Mouse (Mus musculus) stomach, embryonic 16.5 days (tissue): ENCODE results near the gene Cdk6. TPM values are rescaled to one million over a fixed set of nuclear protein-coding genes. Genes with fewer than 3 reads are reported as not detected.

Experiments used
- ATAC-seq: fragments of 200-750 bp; cut with Nextera tagmentation; 2 replicates; pipeline ENCODE4 v1.8.0; 2017; ENCODE audit warnings: moderate number of reproducible peaks, moderate TSS enrichment; ENCODE audit not compliant: insufficient read depth, low FRiP score
- H3K27ac ChIP-seq: fragments of 300-500 bp; sonication (generic); 2 replicates; pipeline ENCODE4 v1.5.1; 2014; ENCODE audit warnings: low read length
- H3K27me3 ChIP-seq: fragments of 300-500 bp; sonication (generic); 2 replicates; pipeline ENCODE4 v1.6.1; 2014; ENCODE audit warnings: low read length, control low read depth, mixed read lengths; ENCODE audit not compliant: control insufficient read depth, insufficient read depth
- H3K36me3 ChIP-seq: fragments of 300-500 bp; sonication (generic); 2 replicates; pipeline ENCODE4 v1.6.1; 2014; ENCODE audit warnings: low read length; ENCODE audit not compliant: control insufficient read depth, insufficient read depth
- H3K4me1 ChIP-seq: fragments of 300-500 bp; sonication (generic); 2 replicates; pipeline ENCODE4 v1.6.1; 2014; ENCODE audit warnings: low read length, control low read depth, mixed read lengths; ENCODE audit not compliant: control insufficient read depth, insufficient read depth
- H3K4me2 ChIP-seq: fragments of 300-500 bp; sonication (generic); 2 replicates; pipeline ENCODE4 v1.6.1; 2014; ENCODE audit warnings: low read depth, low read length, mixed read lengths
- H3K4me3 ChIP-seq: fragments of 300-500 bp; sonication (generic); replicated peaks from 2 replicates; pipeline ENCODE4 v1.5.1; 2014; ENCODE audit warnings: mild to moderate bottlenecking, low read length
- H3K9ac ChIP-seq: fragments of 300-500 bp; sonication (generic); 2 replicates; pipeline ENCODE4 v1.6.1; 2014; ENCODE audit warnings: low read length
- H3K9me3 ChIP-seq: fragments of 300-500 bp; sonication (generic); replicated peaks from 2 replicates; pipeline ENCODE4 v1.6.1; 2016; ENCODE audit warnings: low read length, control low read depth; ENCODE audit not compliant: control insufficient read depth
- WGBS: fragments of 180-500 bp; shearing (Covaris S2); extraction: QIAGEN DNeasy Blood & Tissue Kit; methylation state at CpG from one replicate; pipeline ENCODE4 v1.1.7; 2014; 5-methylcytosine and 5-hydroxymethylcytosine counted together
- polyA plus RNA-seq: library from polyadenylated mRNA; unstranded; fragments of >200 nt; fragmentation: Nextera tagmentation; extraction: Ambion mirVana; gene quantifications from 2 replicates; pipeline ENCODE4 v1.2.1, GENCODE M21; 2015

Cdk6 gene
- polyA plus RNA-seq, 1 experiment from 2014 or later, result 25.9 TPM

GRCm38 (mm10) chr5:3479016-3479795 lies 137.9 kb downstream of the Cdk6 start:
- Histone ChIP-seq H3K4me3 (no peak overlapping the region), H3K27me3 (no peaks in the 10 kb centered on the region), H3K4me2 (no peak overlapping the region), H3K27ac (no peak overlapping the region), H3K4me1 (no peaks in the 10 kb centered on the region), H3K9ac (no peak overlapping the region), H3K36me3 (no peaks in the 10 kb centered on the region), H3K9me3 (no peaks in the 10 kb centered on the region)
- 84% methylated on average over 7 of the region's 7 CpGs for WGBS
- no peak for ATAC-seq

- H3K4me1 ChIP-seq, result no peaks in the 10 kb centered on the region
- no peak overlapping the region for H3K27ac ChIP-seq
- no peak for ATAC-seq
- H3K9me3 ChIP-seq, result no peaks in the 10 kb centered on the region
- H3K36me3 ChIP-seq, result no peaks in the 10 kb centered on the region
- H3K4me3 ChIP-seq, result no peak overlapping the region
- no peak overlapping the region for H3K4me2 ChIP-seq
- H3K9ac ChIP-seq, result no peak overlapping the region
- H3K27me3 ChIP-seq, result no peaks in the 10 kb centered on the region
- WGBS, result 92% methylated on average over 9 of the region's 9 CpGs
Observed at GRCm38 (mm10) chr5:3480637-3481395, 139.5 kb downstream of the Cdk6 start.

GRCm38 (mm10) chr5:3482474-3482873 lies 141.2 kb downstream of the Cdk6 start:
- ATAC-seq, result no peak
- H3K4me1 ChIP-seq, result no peaks in the 10 kb centered on the region

GRCm38 (mm10) chr5:3483054-3483722 lies 141.9 kb downstream of the Cdk6 start:
- WGBS, result 88% methylated on average over 5 of the region's 5 CpGs
- ATAC-seq, result no peak
- H3K4me2 ChIP-seq, result no peak overlapping the region
- no peaks in the 10 kb centered on the region for H3K27me3 ChIP-seq
- no peaks in the 10 kb centered on the region for H3K9me3 ChIP-seq
- H3K4me1 ChIP-seq, result no peaks in the 10 kb centered on the region
- H3K36me3 ChIP-seq, result no peaks in the 10 kb centered on the region
- no peak overlapping the region for H3K27ac ChIP-seq
- H3K9ac ChIP-seq, result no peak overlapping the region
- no peak overlapping the region for H3K4me3 ChIP-seq

More at GRCm38 (mm10) chr5:3482474-3482873, 141.2 kb downstream of the Cdk6 start:
- Histone ChIP-seq H3K36me3 (no peaks in the 10 kb centered on the region), H3K27me3 (no peaks in the 10 kb centered on the region), H3K9me3 (no peaks in the 10 kb centered on the region), H3K4me2 (no peak overlapping the region), H3K9ac (no peak overlapping the region), H3K27ac (no peak overlapping the region), H3K4me3 (no peak overlapping the region)
- 86% methylated on average over 7 of the region's 7 CpGs for WGBS

GRCm38 (mm10) chr5:3486579-3487282 lies 145.4 kb downstream of the Cdk6 start:
- H3K27me3 ChIP-seq, result no peaks in the 10 kb centered on the region
- 55% methylated on average over 7 of the region's 7 CpGs for whole genome bisulfite sequencing
- no peak overlapping the region for H3K4me3 ChIP-seq
- no peaks in the 10 kb centered on the region for H3K9me3 ChIP-seq
- H3K36me3 ChIP-seq, result no peaks in the 10 kb centered on the region
- H3K4me1 ChIP-seq, result no peaks in the 10 kb centered on the region
- no peak overlapping the region for H3K27ac ChIP-seq
- no peak overlapping the region for H3K9ac ChIP-seq
- no peak overlapping the region for H3K4me2 ChIP-seq
- ATAC-seq, result no peak

- Histone ChIP-seq H3K36me3 (no peaks in the 10 kb centered on the region), H3K4me3 (no peak overlapping the region), H3K27me3 (no peaks in the 10 kb centered on the region), H3K9me3 (no peaks in the 10 kb centered on the region), H3K27ac (no peak overlapping the region), H3K4me2 (no peak overlapping the region), H3K9ac (no peak overlapping the region), H3K4me1 (no peaks in the 10 kb centered on the region)
- ATAC-seq, result no peak
- WGBS, result 61% methylated on average over 16 of the region's 16 CpGs
Observed at GRCm38 (mm10) chr5:3488146-3488774, 147.0 kb downstream of the Cdk6 start.

- Histone ChIP-seq H3K4me3 (no peak overlapping the region), H3K9me3 (no peaks in the 10 kb centered on the region), H3K4me1 (no peaks in the 10 kb centered on the region), H3K27me3 (no peaks in the 10 kb centered on the region), H3K4me2 (no peak overlapping the region), H3K9ac (no peak overlapping the region), H3K27ac (peak overlapping the region; percentile 68; the same call in 1 of the 2 replicates), H3K36me3 (no peaks in the 10 kb centered on the region)
- ATAC-seq, result no peak
- 71% methylated on average over 3 of the region's 3 CpGs for WGBS
Observed at GRCm38 (mm10) chr5:3490358-3490757, 149.1 kb downstream of the Cdk6 start.

GRCm38 (mm10) chr5:3491084-3491483 lies 149.8 kb downstream of the Cdk6 start:
- Histone ChIP-seq H3K27me3 (no peaks in the 10 kb centered on the region), H3K36me3 (no peaks in the 10 kb centered on the region), H3K4me1 (no peaks in the 10 kb centered on the region), H3K9me3 (no peaks in the 10 kb centered on the region), H3K27ac (peak overlapping the region; percentile 68; the same call in 1 of the 2 replicates), H3K4me2 (0 out of 2 replicates have a peak overlapping the region, but pooled peaks have one; percentile 1), H3K4me3 (no peak overlapping the region), H3K9ac (no peak overlapping the region)
- 49% methylated on average over 9 of the region's 9 CpGs for WGBS
- peak; percentile 56; the same call in 1 of the 2 replicates for ATAC-seq
